Mouse (Mus musculus): ENCODE measurements around the gene Kif16b. TPM values are rescaled to one million over a fixed set of nuclear protein-coding genes. Genes with fewer than 3 reads are reported as not detected.
A peak's percentile ranks its signal among the peaks of the same experiment; 100 is the strongest.

Kif16b gene
- polyA plus RNA-seq, 1 experiment: not detected

- peak overlapping the region; percentile 67 for H3K27ac ChIP-seq (ENCODE audit: insufficient read depth, low read depth, low read length)
- TF ChIP-seq CTCF (IDR thresholded peaks at IDR 0.05; ENCODE audit: insufficient read depth, low read depth, low read length) (no peak), POLR2A (IDR thresholded peaks at IDR 0.05; ENCODE audit: insufficient read depth, low read depth, low read length) (no peak; the same call in 1 of the 2 replicates)
- peak overlapping the region; percentile 45 for H3K4me3 ChIP-seq (ENCODE audit: insufficient read depth, low read depth, low read length)
- no peaks in the 10 kb centered on the region; the same call in 1 of the 2 replicates for H3K4me1 ChIP-seq (ENCODE audit: control insufficient read depth, insufficient read depth, low read length)
- WGBS: 3% methylated on average over 34 of the region's 34 CpGs
Observed at GRCm38 (mm10) chr2:142902905-142903895, 1.9 kb upstream of the Kif16b start.

GRCm38 (mm10) chr2:142900120-142900861, 1.0 kb downstream of the Kif16b start:
- 52% methylated on average over 10 of the region's 10 CpGs for WGBS
- Histone ChIP-seq H3K27ac (ENCODE audit: insufficient read depth, low read depth, low read length) (no peak overlapping the region), H3K4me1 (ENCODE audit: control insufficient read depth, insufficient read depth, low read length) (no peaks in the 10 kb centered on the region; the same call in 1 of the 2 replicates), H3K4me3 (ENCODE audit: insufficient read depth, low read depth, low read length) (no peak overlapping the region)
- TF ChIP-seq POLR2A (IDR thresholded peaks at IDR 0.05; ENCODE audit: insufficient read depth, low read depth, low read length) (no peak), CTCF (IDR thresholded peaks at IDR 0.05; ENCODE audit: insufficient read depth, low read depth, low read length) (no peak)

GRCm38 (mm10) chr2:142893780-142894179, 7.6 kb downstream of the Kif16b start:
- no peak for TF ChIP-seq CTCF (IDR thresholded peaks at IDR 0.05; ENCODE audit: insufficient read depth, low read depth, low read length)
- TF ChIP-seq POLR2A (IDR thresholded peaks at IDR 0.05; ENCODE audit: insufficient read depth, low read depth, low read length): no peak
- peaks cover 6% of the 10 kb centered on the region for H3K4me1 ChIP-seq (ENCODE audit: control insufficient read depth, insufficient read depth, low read length)
- H3K27ac ChIP-seq (ENCODE audit: insufficient read depth, low read depth, low read length): no peak overlapping the region
- 92% methylated on average over 1 of the region's 1 CpGs for WGBS
- H3K4me3 ChIP-seq (ENCODE audit: insufficient read depth, low read depth, low read length): no peak overlapping the region

- peaks cover 6% of the 10 kb centered on the region for H3K4me1 ChIP-seq (ENCODE audit: control insufficient read depth, insufficient read depth, low read length)
- TF ChIP-seq CTCF (IDR thresholded peaks at IDR 0.05; ENCODE audit: insufficient read depth, low read depth, low read length) (no peak), POLR2A (IDR thresholded peaks at IDR 0.05; ENCODE audit: insufficient read depth, low read depth, low read length) (no peak)
- no peak overlapping the region for H3K27ac ChIP-seq (ENCODE audit: insufficient read depth, low read depth, low read length)
- 86% methylated on average over 2 of the region's 2 CpGs for WGBS
- no peak overlapping the region for H3K4me3 ChIP-seq (ENCODE audit: insufficient read depth, low read depth, low read length)
Observed at GRCm38 (mm10) chr2:142891283-142891682, 10.0 kb downstream of the Kif16b start.

- 97% methylated on average over 4 of the region's 4 CpGs for WGBS
- Histone ChIP-seq H3K4me3 (ENCODE audit: insufficient read depth, low read depth, low read length) (no peak overlapping the region), H3K27ac (ENCODE audit: insufficient read depth, low read depth, low read length) (no peak overlapping the region), H3K4me1 (ENCODE audit: control insufficient read depth, insufficient read depth, low read length) (no peaks in the 10 kb centered on the region)
- TF ChIP-seq POLR2A (IDR thresholded peaks at IDR 0.05; ENCODE audit: insufficient read depth, low read depth, low read length) (no peak), CTCF (IDR thresholded peaks at IDR 0.05; ENCODE audit: insufficient read depth, low read depth, low read length) (no peak)
Observed at GRCm38 (mm10) chr2:142884456-142884855, 16.9 kb downstream of the Kif16b start.

GRCm38 (mm10) chr2:142883625-142883994, 17.7 kb downstream of the Kif16b start:
- no peak overlapping the region for H3K27ac ChIP-seq (ENCODE audit: insufficient read depth, low read depth, low read length)
- no peak overlapping the region for H3K4me3 ChIP-seq (ENCODE audit: insufficient read depth, low read depth, low read length)
- WGBS: 96% methylated on average over 7 of the region's 7 CpGs
- no peaks in the 10 kb centered on the region for H3K4me1 ChIP-seq (ENCODE audit: control insufficient read depth, insufficient read depth, low read length)
- TF ChIP-seq POLR2A (IDR thresholded peaks at IDR 0.05; ENCODE audit: insufficient read depth, low read depth, low read length) (no peak), CTCF (IDR thresholded peaks at IDR 0.05; ENCODE audit: insufficient read depth, low read depth, low read length) (no peak)

GRCm38 (mm10) chr2:142882871-142883624, 18.3 kb downstream of the Kif16b start:
- Histone ChIP-seq H3K4me1 (ENCODE audit: control insufficient read depth, insufficient read depth, low read length) (no peaks in the 10 kb centered on the region), H3K4me3 (ENCODE audit: insufficient read depth, low read depth, low read length) (no peak overlapping the region), H3K27ac (ENCODE audit: insufficient read depth, low read depth, low read length) (no peak overlapping the region)
- TF ChIP-seq CTCF (IDR thresholded peaks at IDR 0.05; ENCODE audit: insufficient read depth, low read depth, low read length): no peak
- TF ChIP-seq POLR2A (IDR thresholded peaks at IDR 0.05; ENCODE audit: insufficient read depth, low read depth, low read length): no peak
- WGBS: 75% methylated on average over 7 of the region's 7 CpGs

- H3K27ac ChIP-seq (ENCODE audit: insufficient read depth, low read depth, low read length): no peak overlapping the region
- TF ChIP-seq CTCF (IDR thresholded peaks at IDR 0.05; ENCODE audit: insufficient read depth, low read depth, low read length) (no peak), POLR2A (IDR thresholded peaks at IDR 0.05; ENCODE audit: insufficient read depth, low read depth, low read length) (no peak)
- no peaks in the 10 kb centered on the region for H3K4me1 ChIP-seq (ENCODE audit: control insufficient read depth, insufficient read depth, low read length)
- WGBS: 76% methylated on average over 2 of the region's 2 CpGs
- H3K4me3 ChIP-seq (ENCODE audit: insufficient read depth, low read depth, low read length): no peak overlapping the region
Observed at GRCm38 (mm10) chr2:142882466-142882865, 18.9 kb downstream of the Kif16b start.

All from olfactory bulb, adult 2 months (tissue).